Mouse (Mus musculus) olfactory bulb, adult 2 months (tissue): ENCODE results near the gene Hnf4a.

Experiments used
- CTCF ChIP-seq: fragments of 200-500 bp; IDR thresholded peaks from 2 replicates; pipeline ENCODE4 v1.5.1; 2012; ENCODE audit warnings: low read depth, mild to moderate bottlenecking, low read length, moderate library complexity; ENCODE audit not compliant: insufficient read depth
- POLR2A ChIP-seq: fragments of 200-500 bp; IDR thresholded peaks from 2 replicates; pipeline ENCODE4 v1.6.1; 2012; ENCODE audit warnings: mild to moderate bottlenecking, low read depth, low read length, moderate library complexity; ENCODE audit not compliant: insufficient read depth

- TF ChIP-seq POLR2A (no peak), CTCF (no peak)
Measured at GRCm38 (mm10) chr2:163615401-163615800, 108.8 kb downstream of the Hnf4a start.
